Mouse (Mus musculus) midbrain, embryonic 14.5 days (tissue): Measurements from ENCODE around the gene Tll2. TPM values are rescaled to one million over a fixed set of nuclear protein-coding genes. Genes with fewer than 3 reads are reported as not detected.

Experiments used
- ATAC-seq: fragments of 200-750 bp; cut with Nextera tagmentation; 2 replicates; pipeline ENCODE4 v1.8.0; 2017; ENCODE audit warnings: moderate number of reproducible peaks, moderate library complexity; ENCODE audit not compliant: low FRiP score, low TSS enrichment
- DNase-seq: peaks from one replicate; pipeline ENCODE4 v3.0.0-alpha.2; 2015
- H3K27ac ChIP-seq: fragments of 300-500 bp; sonication (generic); replicated peaks from 2 replicates; pipeline ENCODE4 v1.5.1; 2014; ENCODE audit warnings: mild to moderate bottlenecking, low read depth, low read length, moderate library complexity
- H3K27me3 ChIP-seq: fragments of 300-500 bp; sonication (generic); 2 replicates; pipeline ENCODE4 v1.6.1; 2014; ENCODE audit warnings: low read length, control low read depth, mixed read lengths; ENCODE audit not compliant: control insufficient read depth, insufficient read depth
- H3K36me3 ChIP-seq: fragments of 300-500 bp; sonication (generic); 2 replicates; pipeline ENCODE4 v1.6.1; 2014; ENCODE audit warnings: low read length, control low read depth; ENCODE audit not compliant: control insufficient read depth, insufficient read depth
- H3K4me1 ChIP-seq: fragments of 300-500 bp; sonication (generic); 2 replicates; pipeline ENCODE4 v1.6.1; 2014; ENCODE audit warnings: mild to moderate bottlenecking, antibody characterized with exemption, low read length, control low read depth; ENCODE audit not compliant: control insufficient read depth, insufficient read depth
- H3K4me2 ChIP-seq: fragments of 300-500 bp; sonication (generic); 2 replicates; pipeline ENCODE4 v1.6.1; 2014; ENCODE audit warnings: mild to moderate bottlenecking, low read length, moderate library complexity
- H3K4me3 ChIP-seq: fragments of 300-500 bp; sonication (generic); replicated peaks from 2 replicates; pipeline ENCODE4 v1.5.1; 2014; ENCODE audit warnings: low read depth, low read length
- H3K9ac ChIP-seq: fragments of 300-500 bp; sonication (generic); replicated peaks from 2 replicates; pipeline ENCODE4 v1.6.1; 2014; ENCODE audit warnings: mild to moderate bottlenecking, low read length, moderate library complexity
- H3K9me3 ChIP-seq: fragments of 300-500 bp; sonication (generic); 2 replicates; pipeline ENCODE4 v1.6.1; 2016; ENCODE audit warnings: low read length, control low read depth, mixed read lengths; ENCODE audit not compliant: control insufficient read depth
- WGBS: fragments of 180-500 bp; shearing (Covaris S2); extraction: QIAGEN DNeasy Blood & Tissue Kit; methylation state at CpG from one replicate; pipeline ENCODE4 v1.1.7; 2014; 5-methylcytosine and 5-hydroxymethylcytosine counted together
- polyA plus RNA-seq: library from polyadenylated mRNA; unstranded; fragments of >200 nt; fragmentation: Nextera tagmentation; extraction: Ambion mirVana; gene quantifications from 2 replicates; pipeline ENCODE4 v1.2.1, GENCODE M21; 2014

The Tll2 gene
- polyA plus RNA-seq, 1 experiment from 2014 or later: 1.8 TPM

- no peaks in the 10 kb centered on the region for H3K9me3 ChIP-seq
- no peaks in the 10 kb centered on the region for H3K36me3 ChIP-seq
- peaks cover 20% of the 10 kb centered on the region for H3K4me1 ChIP-seq
- no peak overlapping the region for H3K4me2 ChIP-seq
- no peak overlapping the region for H3K4me3 ChIP-seq
- DNase-seq (no peak), ATAC-seq (no peak)
- WGBS: 52% methylated on average over 6 of the region's 6 CpGs
- peaks cover 22% of the 10 kb centered on the region for H3K27me3 ChIP-seq
- H3K27ac ChIP-seq: no peak overlapping the region
- no peak overlapping the region for H3K9ac ChIP-seq
Measured at GRCm38 (mm10) chr19:41112609-41113008, 94.0 kb downstream of the Tll2 start.

GRCm38 (mm10) chr19:41109991-41110390 lies 96.6 kb downstream of the Tll2 start:
- H3K36me3 ChIP-seq: no peaks in the 10 kb centered on the region
- no peak overlapping the region for H3K4me2 ChIP-seq
- no peaks in the 10 kb centered on the region for H3K9me3 ChIP-seq
- ATAC-seq: no peak
- peaks cover 35% of the 10 kb centered on the region for H3K27me3 ChIP-seq
- H3K4me3 ChIP-seq: no peak overlapping the region
- 28% methylated on average over 5 of the region's 5 CpGs for WGBS
- no peak for DNase-seq
- no peak overlapping the region for H3K9ac ChIP-seq
- no peak overlapping the region for H3K27ac ChIP-seq
- H3K4me1 ChIP-seq: peaks cover 15% of the 10 kb centered on the region

DNA sequence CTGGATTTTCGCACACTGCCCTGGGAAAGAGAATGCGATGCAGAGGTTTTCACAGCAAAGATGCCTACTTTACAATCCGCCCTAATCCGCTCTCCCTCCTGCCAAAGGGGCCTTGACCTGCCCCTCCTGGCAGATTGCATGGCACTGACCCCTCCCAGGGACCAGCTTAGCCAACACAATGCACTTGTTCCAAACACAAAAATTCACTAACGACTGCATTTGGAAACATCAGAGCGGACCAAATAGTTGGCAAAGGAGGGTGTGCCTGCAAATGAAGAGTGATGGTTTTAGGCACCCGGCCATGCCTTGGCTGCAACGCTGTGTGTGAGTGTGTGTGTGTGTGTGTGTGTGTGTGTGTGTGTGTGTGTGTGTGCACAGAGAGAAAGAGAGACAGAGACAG lies 97.1 kb downstream of the Tll2 start:
- ATAC-seq: peak; percentile 51; the same call in 1 of the 2 replicates
- Histone ChIP-seq H3K27me3 (peaks cover 35% of the 10 kb centered on the region), H3K9ac (no peak overlapping the region), H3K4me1 (peaks cover 11% of the 10 kb centered on the region), H3K27ac (no peak overlapping the region), H3K4me2 (0 out of 2 replicates have a peak overlapping the region, but pooled peaks have one; percentile 7), H3K36me3 (no peaks in the 10 kb centered on the region), H3K4me3 (no peak overlapping the region), H3K9me3 (no peaks in the 10 kb centered on the region)
- DNase-seq: peak; percentile 71
- WGBS: 13% methylated on average over 8 of the region's 8 CpGs

GRCm38 (mm10) chr19:41108666-41109065 lies 98.0 kb downstream of the Tll2 start:
- WGBS: 73% methylated on average over 7 of the region's 7 CpGs
- no peak for DNase-seq
- no peak overlapping the region for H3K9ac ChIP-seq
- H3K36me3 ChIP-seq: no peaks in the 10 kb centered on the region
- H3K4me3 ChIP-seq: no peak overlapping the region
- peaks cover 35% of the 10 kb centered on the region for H3K27me3 ChIP-seq
- no peaks in the 10 kb centered on the region for H3K9me3 ChIP-seq
- H3K4me1 ChIP-seq: peaks cover 8% of the 10 kb centered on the region; the same call in 1 of the 2 replicates
- no peak for ATAC-seq
- no peak overlapping the region for H3K27ac ChIP-seq
- no peak overlapping the region for H3K4me2 ChIP-seq

DNA sequence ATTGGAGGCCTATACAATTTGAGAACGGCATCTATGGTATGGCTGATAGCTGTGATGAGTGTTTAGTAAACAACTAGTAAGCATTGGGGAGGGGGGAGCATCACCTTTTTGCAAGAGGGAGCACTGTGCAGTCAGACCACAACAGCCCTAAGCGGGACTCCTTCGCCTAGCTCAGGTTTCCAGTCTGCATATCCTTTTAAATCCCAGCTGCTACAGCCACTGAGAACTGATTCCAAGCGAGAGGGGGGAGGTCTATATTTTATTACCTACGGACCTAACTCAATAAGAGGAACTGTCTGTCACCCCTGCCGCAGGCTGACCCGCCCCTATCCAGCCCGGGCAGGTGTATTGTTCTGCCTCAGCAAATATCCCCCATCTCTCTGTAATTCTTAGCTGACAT lies 99.1 kb downstream of the Tll2 start:
- ATAC-seq: no peak
- H3K4me1 ChIP-seq: peaks cover 5% of the 10 kb centered on the region; the same call in 1 of the 2 replicates
- H3K36me3 ChIP-seq: no peaks in the 10 kb centered on the region
- no peak overlapping the region for H3K4me3 ChIP-seq
- no peak overlapping the region for H3K27ac ChIP-seq
- H3K9ac ChIP-seq: no peak overlapping the region
- no peak overlapping the region for H3K4me2 ChIP-seq
- 71% methylated on average over 8 of the region's 8 CpGs for WGBS
- peaks cover 37% of the 10 kb centered on the region for H3K27me3 ChIP-seq
- DNase-seq: no peak
- H3K9me3 ChIP-seq: no peaks in the 10 kb centered on the region

DNA sequence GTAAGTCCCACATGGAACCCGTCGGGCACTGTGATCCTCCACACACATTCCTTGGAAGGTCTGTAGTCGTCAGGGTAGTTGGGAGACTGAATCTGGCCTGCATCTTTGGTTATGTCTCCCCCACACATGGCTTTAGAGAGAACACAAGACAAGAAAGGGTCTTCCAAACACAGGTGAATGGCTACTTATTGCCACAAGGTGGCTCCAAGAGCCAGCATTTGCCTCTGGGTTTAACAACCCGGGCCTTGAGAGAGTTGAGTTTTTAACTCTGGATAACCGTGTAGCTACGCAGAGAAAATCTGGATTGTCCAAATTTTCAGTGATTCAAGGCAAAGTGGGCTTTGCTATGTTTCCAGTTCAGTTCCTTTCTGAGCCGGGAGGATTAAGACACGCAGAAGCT lies 101.7 kb downstream of the Tll2 start:
- Histone ChIP-seq H3K27me3 (peaks cover 24% of the 10 kb centered on the region), H3K36me3 (no peaks in the 10 kb centered on the region), H3K27ac (no peak overlapping the region), H3K4me1 (peaks cover 5% of the 10 kb centered on the region; the same call in 1 of the 2 replicates), H3K4me2 (no peak overlapping the region), H3K9me3 (no peaks in the 10 kb centered on the region), H3K4me3 (no peak overlapping the region), H3K9ac (no peak overlapping the region)
- DNase-seq (peak; percentile 87), ATAC-seq (no peak)
- 33% methylated on average over 8 of the region's 8 CpGs for WGBS

DNA sequence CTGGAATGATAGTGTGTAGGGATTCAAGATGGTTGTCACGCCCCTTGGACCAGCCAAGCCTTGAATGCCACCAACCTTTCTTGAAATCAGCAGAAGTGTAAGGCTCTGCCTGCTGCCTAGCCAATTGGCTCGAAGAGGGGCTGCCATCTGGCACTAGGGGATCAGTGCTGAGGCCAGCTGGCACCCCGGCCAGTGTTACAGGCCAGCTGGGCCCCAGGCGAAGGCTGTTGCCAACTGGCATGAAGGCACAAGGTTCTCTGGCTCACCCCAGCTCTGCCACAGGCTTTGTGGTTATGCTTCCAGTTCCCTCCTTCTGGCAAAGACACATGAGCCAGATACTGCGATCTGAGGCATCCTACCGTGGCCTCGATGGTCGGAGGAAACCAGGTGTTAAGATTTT lies 105.2 kb downstream of the Tll2 start:
- peak; percentile 55 for DNase-seq
- Histone ChIP-seq H3K4me1 (peaks cover 6% of the 10 kb centered on the region; the same call in 1 of the 2 replicates), H3K27ac (no peak overlapping the region), H3K4me2 (no peak overlapping the region), H3K4me3 (no peak overlapping the region), H3K36me3 (no peaks in the 10 kb centered on the region), H3K9me3 (no peaks in the 10 kb centered on the region), H3K27me3 (peaks cover 16% of the 10 kb centered on the region; the same call in 1 of the 2 replicates), H3K9ac (no peak overlapping the region)
- peak; percentile 78; the same call in 1 of the 2 replicates for ATAC-seq
- 80% methylated on average over 8 of the region's 8 CpGs for WGBS

DNA sequence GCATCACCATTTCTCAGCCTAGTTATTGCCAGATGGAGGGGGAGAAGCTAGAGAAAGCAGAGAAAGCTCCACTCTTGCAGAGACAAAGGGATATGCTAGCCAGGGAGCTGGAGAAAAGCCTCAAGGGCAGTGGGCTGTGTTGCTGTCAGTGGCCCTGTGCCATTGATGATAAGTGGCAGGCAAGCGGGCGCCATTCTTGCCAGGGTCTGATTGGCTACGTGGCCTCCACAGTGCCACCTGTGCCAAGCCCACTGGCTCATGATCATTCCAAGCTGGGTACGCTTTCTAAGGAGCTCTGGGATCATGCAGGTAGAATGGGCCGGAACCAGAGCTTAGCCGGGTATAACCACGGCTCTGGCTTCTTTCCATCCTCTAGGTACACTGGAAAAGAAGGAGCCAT lies 105.8 kb downstream of the Tll2 start:
- H3K9me3 ChIP-seq: no peaks in the 10 kb centered on the region
- no peak overlapping the region for H3K4me2 ChIP-seq
- DNase-seq: peak; percentile 31
- no peak overlapping the region for H3K27ac ChIP-seq
- WGBS: 89% methylated on average over 7 of the region's 7 CpGs
- H3K4me1 ChIP-seq: peaks cover 6% of the 10 kb centered on the region; the same call in 1 of the 2 replicates
- 0 out of 2 replicates have a peak, but pooled peaks have one; percentile 17 for ATAC-seq
- peaks cover 11% of the 10 kb centered on the region; the same call in 1 of the 2 replicates for H3K27me3 ChIP-seq
- no peak overlapping the region for H3K4me3 ChIP-seq
- H3K36me3 ChIP-seq: no peaks in the 10 kb centered on the region
- H3K9ac ChIP-seq: no peak overlapping the region

- H3K4me2 ChIP-seq: no peak overlapping the region
- H3K4me3 ChIP-seq: no peak overlapping the region
- peaks cover 3% of the 10 kb centered on the region; the same call in 1 of the 2 replicates for H3K27me3 ChIP-seq
- H3K36me3 ChIP-seq: no peaks in the 10 kb centered on the region
- peaks cover 6% of the 10 kb centered on the region; the same call in 1 of the 2 replicates for H3K4me1 ChIP-seq
- H3K9ac ChIP-seq: no peak overlapping the region
- H3K9me3 ChIP-seq: no peaks in the 10 kb centered on the region
- no peak overlapping the region for H3K27ac ChIP-seq
- WGBS: 25% methylated on average over 4 of the region's 4 CpGs
- DNase-seq (peak; percentile 33), ATAC-seq (no peak)
Measured at GRCm38 (mm10) chr19:41097038-41097437, 109.6 kb downstream of the Tll2 start.
